Mouse (Mus musculus) kidney, postnatal 0 days (tissue): ENCODE measurements around the gene Kctd4. TPM values are rescaled to one million over a fixed set of nuclear protein-coding genes. Genes with fewer than 3 reads are reported as not detected.

Experiments
- ATAC-seq: fragments of 200-750 bp; cut with Nextera tagmentation; replicated peaks from 2 replicates; pipeline ENCODE4 v1.8.0; 2017; ENCODE audit warnings: low read depth, moderate number of reproducible peaks, moderate TSS enrichment, moderate library complexity; ENCODE audit not compliant: low FRiP score
- DNase-seq: peaks from one replicate; pipeline ENCODE4 v3.0.0-alpha.2; 2016; ENCODE audit warnings: low spot score
- H3K27ac ChIP-seq: fragments of 300-500 bp; sonication (generic); 2 replicates; pipeline ENCODE4 v1.5.1; 2014; ENCODE audit warnings: mild to moderate bottlenecking
- H3K27me3 ChIP-seq: fragments of 300-500 bp; sonication (generic); 2 replicates; pipeline ENCODE4 v1.6.1; 2014; ENCODE audit warnings: low read length, mixed read lengths; ENCODE audit not compliant: insufficient read depth
- H3K36me3 ChIP-seq: fragments of 300-500 bp; sonication (generic); 2 replicates; pipeline ENCODE4 v1.6.1; 2014; ENCODE audit warnings: low read length, mixed read lengths; ENCODE audit not compliant: insufficient read depth
- H3K4me1 ChIP-seq: fragments of 300-500 bp; sonication (generic); replicated peaks from 2 replicates; pipeline ENCODE4 v1.6.1; 2014; ENCODE audit warnings: antibody characterized with exemption, low read length, mixed read lengths; ENCODE audit not compliant: insufficient read depth
- H3K4me2 ChIP-seq: fragments of 300-500 bp; sonication (generic); 2 replicates; pipeline ENCODE4 v1.6.1; 2014; ENCODE audit warnings: mild to moderate bottlenecking, low read length, moderate library complexity, mixed read lengths
- H3K4me3 ChIP-seq: fragments of 300-500 bp; sonication (generic); replicated peaks from 2 replicates; pipeline ENCODE4 v1.5.1; 2014; ENCODE audit warnings: low read depth, low read length
- H3K9ac ChIP-seq: fragments of 300-500 bp; sonication (generic); 2 replicates; pipeline ENCODE4 v1.6.1; 2014; ENCODE audit warnings: low read depth, low read length
- H3K9me3 ChIP-seq: fragments of 300-500 bp; sonication (generic); replicated peaks from 2 replicates; pipeline ENCODE4 v1.6.1; 2016; ENCODE audit warnings: low read length, inconsistent platforms, mixed read lengths
- CTCF ChIP-seq: IDR thresholded peaks from 2 replicates; pipeline ENCODE4 v1.5.1; 2016; ENCODE audit warnings: antibody characterized with exemption, low read depth, mild to moderate bottlenecking, moderate library complexity
- WGBS: fragments of 180-500 bp; shearing (Covaris S2); extraction: QIAGEN DNeasy Blood & Tissue Kit; methylation state at CpG from one replicate; pipeline ENCODE4 v1.1.7; 2014; 5-methylcytosine and 5-hydroxymethylcytosine counted together
- polyA plus RNA-seq: library from polyadenylated mRNA; unstranded; fragments of >200 nt; fragmentation: Nextera tagmentation; extraction: Ambion mirVana; gene quantifications from 2 replicates; pipeline ENCODE4 v1.2.1, GENCODE M21; 2015

Gene Kctd4
- polyA plus RNA-seq, 1 experiment from 2014 or later, result 0.20 TPM

DNA sequence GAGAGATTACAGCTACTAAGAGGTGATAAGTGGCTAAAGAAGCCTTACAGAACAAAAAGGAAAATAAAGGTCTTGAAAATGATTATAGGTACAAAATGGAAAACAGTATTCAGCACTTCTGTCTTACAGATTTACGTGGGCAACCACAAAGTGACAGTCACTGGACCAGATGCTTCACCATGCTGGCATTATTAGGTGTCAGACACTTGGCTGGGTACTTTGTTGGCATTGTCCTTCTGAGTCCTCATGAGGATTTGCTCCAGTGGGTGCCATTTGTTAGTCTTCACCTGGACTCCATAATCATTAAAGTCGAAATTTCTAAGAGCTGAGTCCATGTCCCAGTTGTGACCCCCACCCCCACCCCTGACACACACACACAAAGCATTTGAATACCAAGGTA, 59.5 kb downstream of the Kctd4 start:
- no peak overlapping the region for H3K9ac ChIP-seq
- no peak for DNase-seq
- 46% methylated on average over 2 of the region's 2 CpGs for WGBS
- H3K9me3 ChIP-seq, result no peaks in the 10 kb centered on the region
- no peak overlapping the region for H3K4me2 ChIP-seq
- no peaks in the 10 kb centered on the region for H3K36me3 ChIP-seq
- no peak overlapping the region for H3K27ac ChIP-seq
- no peak for ATAC-seq
- 0 out of 2 replicates have a peak, but pooled peaks cover 3% of the 10 kb centered on the region for H3K4me1 ChIP-seq
- H3K27me3 ChIP-seq, result no peaks in the 10 kb centered on the region
- no peak overlapping the region for H3K4me3 ChIP-seq
- no peak for TF ChIP-seq CTCF

Other genes with a start within 250 kb of the Kctd4 start
- 16.3 and 16.6 TPM in 2 replicates for gene Cog3, start 200.5 kb upstream of the Kctd4 start, polyA plus RNA-seq
- gene Slc25a30, start 168.0 kb upstream of the Kctd4 start, polyA plus RNA-seq, result 22.7 and 24.3 TPM in 2 replicates
- 1,400 and 1,543 TPM in 2 replicates for gene Tpt1, start 109.9 kb upstream of the Kctd4 start, polyA plus RNA-seq
- gene Gtf2f2, start 55.9 kb downstream of the Kctd4 start, polyA plus RNA-seq, result 40.3 and 40.4 TPM in 2 replicates
- 9.7 and 10.0 TPM in 2 replicates for gene Gpalpp1, start 155.8 kb downstream of the Kctd4 start, polyA plus RNA-seq
- gene Nufip1, start 155.9 kb downstream of the Kctd4 start, polyA plus RNA-seq, result 13.2 and 13.8 TPM in 2 replicates